Mouse (Mus musculus) adrenal gland, adult 2 months (tissue): ENCODE measurements around the gene Xrcc5. TPM values are rescaled to one million over a fixed set of nuclear protein-coding genes. Genes with fewer than 3 reads are reported as not detected.

ENCODE experiments used
- polyA plus RNA-seq: library from polyadenylated mRNA; depleted of rRNA; stranded (reverse); fragments of >200 nt; gene quantifications from 2 replicates; pipeline ENCODE4 v1.2.3, GENCODE M21; 2012; rRNA removed
- total RNA-seq, 2 experiments: library from RNA; stranded (reverse); gene quantifications; 2 replicates each; pipeline ENCODE4 v1.2.3; 2021

The Xrcc5 gene
- total and polyA plus RNA-seq, 3 experiments = 0.63 to 13.3 (median 7.4) TPM

Other genes with a start within 250 kb of the Xrcc5 start
- 1 to 10 TPM; 1.8 to 2.9 TPM for gene Mreg, start 95.1 kb upstream of the Xrcc5 start, total RNA-seq
- gene Mreg, start 95.1 kb upstream of the Xrcc5 start, polyA plus RNA-seq = 0.22 and 0.49 TPM in 2 replicates
- gene Pecr, start 23.1 kb upstream of the Xrcc5 start, total RNA-seq = 10 to 100 TPM; 20.4 to 33.6 TPM
- gene Pecr, start 23.1 kb upstream of the Xrcc5 start, polyA plus RNA-seq = 6.6 and 7.0 TPM in 2 replicates
- under 1 TPM; 0.66 to 0.75 TPM for gene Tmem169, start 23.1 kb upstream of the Xrcc5 start, total RNA-seq
- 0.16 and 0.19 TPM in 2 replicates for gene Tmem169, start 23.1 kb upstream of the Xrcc5 start, polyA plus RNA-seq
- under 1 TPM; 0.35 to 0.45 TPM for gene March4, start 229.5 kb downstream of the Xrcc5 start, total RNA-seq
- 0.17 and 0.18 TPM in 2 replicates for gene March4, start 229.5 kb downstream of the Xrcc5 start, polyA plus RNA-seq